Mouse (Mus musculus): ENCODE data around the gene Lyrm9.

DNA sequence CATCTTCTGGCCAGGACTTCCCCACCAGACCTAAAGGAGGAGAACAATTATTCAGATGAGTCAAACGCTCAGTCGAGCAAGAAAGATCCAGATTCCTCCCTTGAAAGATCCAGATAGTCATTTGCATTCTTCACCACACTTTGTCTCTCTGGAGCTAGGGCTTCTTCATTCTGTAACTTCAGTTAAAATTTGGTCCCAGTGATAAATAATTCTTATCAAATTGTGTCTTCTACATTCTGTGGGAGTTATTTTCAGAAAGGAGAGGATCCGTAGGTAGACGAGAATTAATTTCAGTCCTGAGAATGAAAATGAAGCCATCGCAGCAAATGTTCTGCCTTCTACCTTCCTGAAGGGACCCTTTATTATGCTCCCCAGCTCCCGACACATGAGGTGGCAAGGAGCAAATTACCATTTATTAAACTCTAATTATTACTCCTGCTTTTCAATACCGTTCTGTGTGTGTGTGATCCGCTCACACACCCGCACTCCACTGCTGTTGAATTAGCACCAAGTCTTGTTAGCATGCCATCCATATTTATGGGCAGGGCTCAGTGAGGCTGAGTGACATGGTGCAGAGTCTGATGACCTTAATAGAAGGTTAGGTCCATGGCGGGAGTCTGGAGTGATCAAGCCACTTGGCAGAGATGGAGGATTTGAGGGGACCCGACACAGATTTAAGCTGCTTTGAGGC lies 36.9 kb upstream of the Lyrm9 start:
- no peak for TF ChIP-seq POLR2A (IDR thresholded peaks at IDR 0.05; ENCODE audit: extremely low read depth, insufficient read depth, low read length)
- no peak for TF ChIP-seq CTCF (IDR thresholded peaks at IDR 0.05; ENCODE audit: low read depth, low read length)
